Mouse (Mus musculus) embryonic stem cell, embryonic (primary cell): ENCODE measurements around the gene Hspa12b.

ENCODE experiments used
- CTCF ChIA-PET, 4 experiments: fragments of 300-600 bp in 2 of 4; fragments of 350-600 bp in 2 of 4; sonication (Branson Sonifier 250); formaldehyde crosslinking; loops; one replicate each; lab custom pipeline; 2022; ENCODE audit warnings: inconsistent platforms in 2 of 4; lab: Charles Lee
- POLR2A ChIA-PET, 4 experiments: fragments of 300-600 bp in 2 of 4; fragments of 350-600 bp in 2 of 4; sonication (Branson Sonifier 250); formaldehyde crosslinking; loops; one replicate each; lab custom pipeline; 2022; ENCODE audit warnings: antibody characterized with exemption in 4 of 4, inconsistent platforms in 1 of 4; lab: Charles Lee

Gene Hspa12b

GRCm38 (mm10) chr2:131139886-131140532 is 12.9 kb downstream of the Hspa12b start:
- ChIA-PET POLR2A (interaction anchor here in 1 of 4 experiments (0.6 to 1.3 kb wide), 2 partner anchors 12 to 19 kb away, joined by 3 read pairs; partner anchors contain the start of gene 1700037H04Rik), CTCF (no interaction called here)

- ChIA-PET POLR2A (interaction anchor here in 1 of 4 experiments (0.6 to 1.3 kb wide), 2 partner anchors 11 to 19 kb away, joined by 3 read pairs; partner anchors contain the start of gene 1700037H04Rik), CTCF (interaction anchor here in 1 of 4 experiments (0.7 kb wide), 1 partner anchor 8 kb away, joined by 3 read pairs; no protein-coding TSS in a partner anchor)
Observed at GRCm38 (mm10) chr2:131140533-131140905, 13.4 kb downstream of the Hspa12b start.

GRCm38 (mm10) chr2:131141336-131141986 is 14.4 kb downstream of the Hspa12b start:
- CTCF ChIA-PET = interaction anchor here in 2 of 4 experiments (0.9 to 2.1 kb wide), 5 partner anchors 22 to 114 kb away, joined by 4 to 21 read pairs (median 7); no protein-coding TSS in a partner anchor
- POLR2A ChIA-PET = interaction anchor here in 3 of 4 experiments (0.6 to 2.4 kb wide), 13 partner anchors 10 to 97 kb away, joined by 3 to 12 read pairs (median 5); partner anchors contain the start of genes Mavs (in 1 of the 3) and Spef1 (in 1 of the 3)

DNA sequence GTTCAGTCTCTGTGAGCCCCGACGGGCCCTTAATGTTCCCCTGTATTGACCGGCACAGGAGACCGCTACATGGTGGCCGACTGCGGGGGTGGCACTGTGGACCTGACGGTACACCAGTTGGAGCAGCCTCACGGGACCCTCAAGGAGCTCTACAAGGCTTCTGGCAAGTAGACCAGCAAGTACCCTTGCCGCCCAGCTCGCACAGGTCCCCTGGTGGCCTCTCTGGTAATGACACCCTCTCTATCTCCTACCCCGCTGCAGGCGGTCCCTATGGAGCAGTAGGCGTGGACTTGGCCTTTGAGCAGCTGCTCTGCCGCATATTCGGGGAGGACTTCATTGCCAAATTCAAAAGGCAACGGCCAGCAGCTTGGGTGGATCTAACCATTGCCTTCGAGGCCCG is 15.5 kb downstream of the Hspa12b start:
- CTCF ChIA-PET = interaction anchor here (0.6 to 2.1 kb wide), 44 partner anchors 9 to 402 kb away, joined by 3 to 21 read pairs (median 4); partner anchors contain the start of genes 1700037H04Rik (in 2 of the 4), Gm11037 (in 2 of the 4), Hspa12b (in 2 of the 4) and Cdc25b (in 1 of the 4)
- POLR2A ChIA-PET = interaction anchor here (0.6 to 2.4 kb wide), 29 partner anchors 9 to 795 kb away, joined by 3 to 14 read pairs (median 5); partner anchors contain the start of genes 1700037H04Rik (in 3 of the 4), Cenpb (in 1 of the 4), Mavs (in 1 of the 4) and Pank2 (in 1 of the 4)

- CTCF ChIA-PET = interaction anchor here (0.6 to 2.1 kb wide), 39 partner anchors 8 to 387 kb away, joined by 3 to 21 read pairs (median 4); partner anchors contain the start of genes 1700037H04Rik (in 2 of the 4), Gm11037 (in 2 of the 4), Hspa12b (in 2 of the 4) and Cdc25b (in 1 of the 4)
- POLR2A ChIA-PET = interaction anchor here (0.6 to 2.4 kb wide), 32 partner anchors 8 to 118 kb away, joined by 3 to 14 read pairs (median 4); partner anchors contain the start of genes 1700037H04Rik (in 3 of the 4), Cenpb (in 1 of the 4), Mavs (in 1 of the 4) and Pank2 (in 1 of the 4)
Observed at GRCm38 (mm10) chr2:131143007-131143780, 16.1 kb downstream of the Hspa12b start.

GRCm38 (mm10) chr2:131145121-131145520 is 18.0 kb downstream of the Hspa12b start:
- ChIA-PET POLR2A (interaction anchor here (0.6 to 2.2 kb wide), 20 partner anchors 11 to 352 kb away, joined by 3 to 19 read pairs (median 3); partner anchors contain the start of genes 1700037H04Rik (in 3 of the 4), Cdc25b (in 2 of the 4), Spef1 (in 2 of the 4) and Pank2 (in 1 of the 4)), CTCF (interaction anchor here in 3 of 4 experiments (0.5 to 1.9 kb wide), 10 partner anchors 15 to 166 kb away, joined by 3 to 10 read pairs (median 6); partner anchors contain the start of genes 1700037H04Rik (in 1 of the 3), Cdc25b (in 1 of the 3) and Hspa12b (in 1 of the 3))

DNA sequence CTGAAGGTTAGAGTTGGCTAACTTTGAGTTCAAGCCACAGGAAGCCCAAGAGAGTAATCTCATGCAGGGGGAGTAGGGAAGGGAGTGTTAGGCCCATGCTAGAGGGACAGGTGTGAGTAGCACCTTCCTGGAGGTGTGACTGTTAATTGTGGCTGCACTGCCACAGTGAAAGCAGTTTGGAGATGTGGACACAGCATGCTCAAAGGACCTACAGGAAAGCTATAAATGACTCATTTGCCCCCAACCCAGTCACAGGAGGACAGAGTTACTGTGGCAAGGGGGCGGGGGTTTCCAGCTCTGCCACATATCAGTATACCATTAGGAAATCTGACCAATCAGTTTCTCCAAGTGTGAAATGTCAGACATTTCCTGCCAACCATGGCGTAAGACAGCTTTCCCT is 18.5 kb downstream of the Hspa12b start:
- ChIA-PET CTCF (interaction anchor here in 3 of 4 experiments (0.5 to 1.9 kb wide), 10 partner anchors 14 to 167 kb away, joined by 3 to 10 read pairs (median 6); partner anchors contain the start of genes 1700037H04Rik (in 1 of the 3), Cdc25b (in 1 of the 3) and Hspa12b (in 1 of the 3)), POLR2A (interaction anchor here in 3 of 4 experiments (0.6 to 2.2 kb wide), 19 partner anchors 11 to 352 kb away, joined by 3 to 19 read pairs (median 3); partner anchors contain the start of genes 1700037H04Rik (in 3 of the 3), Cdc25b (in 2 of the 3), Spef1 (in 2 of the 3) and Pank2 (in 1 of the 3))

GRCm38 (mm10) chr2:131146193-131147042 is 19.3 kb downstream of the Hspa12b start:
- ChIA-PET POLR2A (interaction anchor here in 2 of 4 experiments (0.7 to 2.2 kb wide), 12 partner anchors 10 to 887 kb away, joined by 3 to 19 read pairs (median 4); partner anchors contain the start of genes 1700037H04Rik (in 2 of the 2), Cdc25b (in 1 of the 2) and Spef1 (in 1 of the 2)), CTCF (interaction anchor here in 3 of 4 experiments (0.8 to 1.9 kb wide), 3 partner anchors 13 to 758 kb away, joined by 3 to 7 read pairs (median 3); partner anchors contain the start of gene 1700037H04Rik (in 1 of the 3))

DNA sequence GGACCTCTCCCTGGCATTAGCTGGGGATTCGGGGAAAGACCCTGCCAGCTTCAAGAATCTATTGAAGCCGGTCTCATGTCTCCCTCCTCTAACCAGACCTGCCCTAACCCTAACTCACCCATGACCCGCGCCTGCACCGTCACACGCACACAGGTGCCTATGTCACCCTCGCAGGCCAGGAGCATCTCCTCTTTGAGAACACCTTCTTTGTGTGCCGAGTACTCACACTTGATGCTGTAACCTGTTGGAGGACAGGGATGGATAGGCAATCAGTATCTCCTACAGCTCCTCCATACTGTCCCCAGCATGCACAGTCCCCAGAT is 19.9 kb downstream of the Hspa12b start:
- POLR2A ChIA-PET = interaction anchor here in 2 of 4 experiments (1.2 to 1.5 kb wide), 3 partner anchors 13 to 28 kb away, joined by 3 to 4 read pairs (median 4); partner anchors contain the start of gene 1700037H04Rik (in 2 of the 2)
- CTCF ChIA-PET = interaction anchor here in 1 of 4 experiments (0.8 kb wide), 1 partner anchor 759 kb away, joined by 3 read pairs; no protein-coding TSS in a partner anchor

DNA sequence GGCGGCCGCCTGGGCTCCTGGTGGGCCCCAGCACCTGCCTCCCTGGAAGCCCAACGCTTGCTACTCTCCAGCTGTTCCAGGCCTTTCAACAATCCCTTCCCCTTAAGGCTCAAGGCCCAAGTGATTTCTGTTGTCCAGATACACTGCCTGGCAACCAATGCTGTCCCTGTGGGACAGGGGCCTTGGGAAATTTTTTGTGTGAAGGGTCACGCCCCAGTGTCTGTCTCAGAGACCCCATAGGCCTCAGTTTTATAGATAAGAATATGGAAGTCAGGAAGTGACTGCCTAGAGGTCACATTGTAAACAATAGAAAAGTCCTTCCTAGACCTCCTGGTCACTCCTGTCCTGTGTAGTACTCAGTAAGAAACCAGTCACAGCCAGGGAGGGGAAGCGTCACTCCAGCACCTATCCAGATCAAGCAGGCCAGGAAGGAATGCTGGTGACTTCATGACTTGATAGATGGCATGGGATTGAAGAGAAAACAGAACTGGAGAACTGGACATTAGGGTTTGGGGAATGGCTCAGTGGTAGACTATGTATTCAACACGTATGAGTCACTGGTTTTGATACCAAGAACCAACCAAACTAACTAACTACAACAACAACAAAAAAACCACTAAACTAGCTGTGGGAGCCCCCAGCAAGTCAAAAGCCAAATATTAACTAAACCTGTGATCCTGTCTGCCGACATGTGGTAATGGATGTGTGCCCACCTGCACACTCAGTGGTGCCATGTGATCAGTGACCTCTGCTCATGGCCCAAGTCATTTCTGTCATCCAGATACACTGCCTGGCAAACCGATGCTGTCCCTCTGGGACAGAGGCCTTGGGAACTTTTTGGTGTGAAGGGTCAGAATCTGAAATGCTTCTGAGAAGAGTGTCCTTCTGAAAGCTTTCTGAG is 21.5 kb downstream of the Hspa12b start:
- CTCF ChIA-PET = interaction anchor here in 1 of 4 experiments (1.0 kb wide), 1 partner anchor 22 kb away, joined by 3 read pairs; the partner anchor contains the start of gene Hspa12b
- POLR2A ChIA-PET = interaction anchor here in 2 of 4 experiments (1.3 to 3.9 kb wide), 2 partner anchors 10 to 27 kb away, joined by 5 to 28 read pairs; partner anchors contain the start of gene 1700037H04Rik (in 1 of the 2)

DNA sequence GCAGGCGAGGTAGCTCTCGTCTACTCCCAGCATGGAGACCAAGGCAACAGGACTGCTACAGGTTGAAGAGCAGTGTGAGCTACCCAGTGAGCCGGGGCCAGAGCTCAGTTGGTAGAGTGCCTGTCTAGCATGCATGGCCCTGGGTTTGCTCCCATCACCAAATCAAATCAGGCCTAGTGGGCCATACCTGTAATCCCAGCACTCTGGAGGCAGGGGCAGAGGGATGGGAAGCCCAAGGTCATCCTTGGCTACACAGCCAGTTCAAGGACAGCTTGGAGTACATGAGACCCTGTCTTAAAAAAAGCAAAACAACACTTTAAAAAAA is 22.1 kb downstream of the Hspa12b start:
- ChIA-PET CTCF (interaction anchor here in 1 of 4 experiments (1.0 kb wide), 1 partner anchor 23 kb away, joined by 3 read pairs; the partner anchor contains the start of gene Hspa12b), POLR2A (interaction anchor here in 3 of 4 experiments (0.6 to 3.9 kb wide), 5 partner anchors 10 to 161 kb away, joined by 3 to 28 read pairs (median 4); partner anchors contain the start of gene 1700037H04Rik (in 1 of the 3))

DNA sequence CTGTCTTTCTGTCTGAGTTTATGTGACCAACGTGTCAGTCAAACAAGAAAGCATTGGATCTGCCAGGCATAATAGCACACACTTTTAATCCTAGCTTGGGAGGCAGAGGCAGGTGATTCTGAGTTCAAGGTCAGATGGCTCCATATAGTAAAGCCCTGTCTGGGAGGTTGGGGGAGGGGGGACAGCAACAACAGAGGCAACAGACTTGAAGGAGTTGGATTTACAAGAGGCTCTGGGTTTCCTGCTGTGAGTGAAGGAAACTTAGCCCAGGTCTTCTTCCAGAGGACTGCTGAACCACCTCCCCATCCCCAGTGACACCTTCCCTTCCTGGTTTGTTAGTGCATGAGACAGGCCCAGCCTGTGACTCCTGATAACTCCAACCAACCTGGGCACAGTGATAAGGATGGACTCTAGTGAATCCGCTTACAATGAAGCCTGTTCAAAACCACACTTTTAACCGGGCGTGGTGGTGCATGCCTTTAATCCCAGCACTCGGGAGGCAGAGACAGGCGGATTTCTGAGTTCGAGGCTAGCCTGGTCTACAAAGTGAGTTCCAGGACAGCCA is 25.2 kb downstream of the Hspa12b start:
- CTCF ChIA-PET = interaction anchor here (0.6 to 1.7 kb wide), 4 partner anchors 10 to 156 kb away, joined by 3 to 5 read pairs (median 5); no protein-coding TSS in a partner anchor
- POLR2A ChIA-PET = interaction anchor here in 3 of 4 experiments (0.8 to 3.9 kb wide), 13 partner anchors 7 to 202 kb away, joined by 3 to 28 read pairs (median 4); partner anchors contain the start of gene 1700037H04Rik (in 2 of the 3)

- POLR2A ChIA-PET = interaction anchor here in 2 of 4 experiments (1.0 to 1.3 kb wide), 3 partner anchors 23 to 102 kb away, joined by 3 read pairs; partner anchors contain the start of genes Cdc25b (in 1 of the 2) and Spef1 (in 1 of the 2)
Observed at GRCm38 (mm10) chr2:131154036-131154435, 27.0 kb downstream of the Hspa12b start.

DNA sequence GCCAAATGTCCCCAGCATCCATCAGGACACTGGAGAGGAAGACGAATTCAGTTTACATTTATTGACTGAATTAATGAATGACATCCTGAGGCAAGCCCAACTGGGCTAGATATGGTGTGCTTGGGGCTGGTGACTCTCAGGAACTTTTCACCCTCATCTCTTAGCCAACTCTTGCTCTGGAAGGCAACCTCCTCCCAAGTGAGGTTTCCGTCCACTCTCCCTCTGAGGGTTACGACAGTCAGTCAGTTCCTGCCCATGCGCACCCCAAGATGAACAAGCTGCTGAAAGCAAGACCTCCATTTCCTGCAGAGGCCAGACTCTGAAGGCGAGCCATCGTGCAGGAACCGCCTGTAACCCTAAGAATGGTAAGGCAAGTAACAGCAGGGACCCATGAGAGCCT is 29.9 kb downstream of the Hspa12b start:
- POLR2A ChIA-PET = interaction anchor here (0.5 to 3.8 kb wide), 12 partner anchors 6 to 936 kb away, joined by 3 to 28 read pairs (median 4); partner anchors contain the start of genes Cdc25b (in 2 of the 4) and Spef1 (in 2 of the 4)
- CTCF ChIA-PET = no interaction called here

More at GRCm38 (mm10) chr2:131154036-131154435, 27.0 kb downstream of the Hspa12b start:
- CTCF ChIA-PET = interaction anchor here in 1 of 4 experiments (1.3 kb wide), 1 partner anchor 99 kb away, joined by 4 read pairs; no protein-coding TSS in a partner anchor
